Mouse (Mus musculus) forebrain, embryonic 14.5 days (tissue): ENCODE results near the gene Pgbd5. TPM values are rescaled to one million over a fixed set of nuclear protein-coding genes. Genes with fewer than 3 reads are reported as not detected.
A peak's percentile ranks its signal among the peaks of the same experiment; 100 is the strongest.

Experiments used
- ATAC-seq: fragments of 200-750 bp; cut with Nextera tagmentation; 2 replicates; pipeline ENCODE4 v1.8.0; 2017; ENCODE audit warnings: mild to moderate bottlenecking, moderate library complexity
- DNase-seq: peaks from one replicate; pipeline ENCODE4 v3.0.0-alpha.2; 2015; ENCODE audit warnings: low spot score
- H3K27ac ChIP-seq: fragments of 300-500 bp; sonication (generic); 2 replicates; pipeline ENCODE4 v1.5.1; 2014; ENCODE audit warnings: low read depth, mild to moderate bottlenecking, control low read depth, low read length, moderate library complexity
- H3K27me3 ChIP-seq: fragments of 300-500 bp; sonication (generic); replicated peaks from 2 replicates; pipeline ENCODE4 v1.6.1; 2014; ENCODE audit warnings: low read length, control low read depth, mixed read lengths; ENCODE audit not compliant: control insufficient read depth, insufficient read depth
- H3K36me3 ChIP-seq: fragments of 300-500 bp; sonication (generic); 2 replicates; pipeline ENCODE4 v1.6.1; 2014; ENCODE audit warnings: low read length, control low read depth; ENCODE audit not compliant: control insufficient read depth, insufficient read depth
- H3K4me1 ChIP-seq: fragments of 300-500 bp; sonication (generic); 2 replicates; pipeline ENCODE4 v1.6.1; 2014; ENCODE audit warnings: antibody characterized with exemption, low read length, control low read depth; ENCODE audit not compliant: control insufficient read depth, insufficient read depth
- H3K4me2 ChIP-seq: fragments of 300-500 bp; sonication (generic); 2 replicates; pipeline ENCODE4 v1.6.1; 2014; ENCODE audit warnings: mild to moderate bottlenecking, control low read depth, low read length
- H3K4me3 ChIP-seq: fragments of 300-500 bp; sonication (generic); 2 replicates; pipeline ENCODE4 v1.5.1; 2014; ENCODE audit warnings: low read depth, low read length, control low read depth
- H3K9ac ChIP-seq: fragments of 300-500 bp; sonication (generic); 2 replicates; pipeline ENCODE4 v1.6.1; 2014; ENCODE audit warnings: mild to moderate bottlenecking, low read length, control low read depth, moderate library complexity
- H3K9me3 ChIP-seq: fragments of 300-500 bp; sonication (generic); replicated peaks from 2 replicates; pipeline ENCODE4 v1.6.1; 2016; ENCODE audit warnings: low read length, control low read depth, mixed read lengths; ENCODE audit not compliant: control insufficient read depth
- WGBS: fragments of 180-500 bp; shearing (Covaris S2); extraction: QIAGEN DNeasy Blood & Tissue Kit; methylation state at CpG from one replicate; pipeline ENCODE4 v1.1.7; 2014; 5-methylcytosine and 5-hydroxymethylcytosine counted together
- polyA plus RNA-seq: library from polyadenylated mRNA; unstranded; fragments of >200 nt; fragmentation: Nextera tagmentation; extraction: Ambion mirVana; gene quantifications from 2 replicates; pipeline ENCODE4 v1.2.1, GENCODE M21; 2014

Pgbd5 gene
- polyA plus RNA-seq, 1 experiment from 2014 or later: 8.6 TPM

DNA sequence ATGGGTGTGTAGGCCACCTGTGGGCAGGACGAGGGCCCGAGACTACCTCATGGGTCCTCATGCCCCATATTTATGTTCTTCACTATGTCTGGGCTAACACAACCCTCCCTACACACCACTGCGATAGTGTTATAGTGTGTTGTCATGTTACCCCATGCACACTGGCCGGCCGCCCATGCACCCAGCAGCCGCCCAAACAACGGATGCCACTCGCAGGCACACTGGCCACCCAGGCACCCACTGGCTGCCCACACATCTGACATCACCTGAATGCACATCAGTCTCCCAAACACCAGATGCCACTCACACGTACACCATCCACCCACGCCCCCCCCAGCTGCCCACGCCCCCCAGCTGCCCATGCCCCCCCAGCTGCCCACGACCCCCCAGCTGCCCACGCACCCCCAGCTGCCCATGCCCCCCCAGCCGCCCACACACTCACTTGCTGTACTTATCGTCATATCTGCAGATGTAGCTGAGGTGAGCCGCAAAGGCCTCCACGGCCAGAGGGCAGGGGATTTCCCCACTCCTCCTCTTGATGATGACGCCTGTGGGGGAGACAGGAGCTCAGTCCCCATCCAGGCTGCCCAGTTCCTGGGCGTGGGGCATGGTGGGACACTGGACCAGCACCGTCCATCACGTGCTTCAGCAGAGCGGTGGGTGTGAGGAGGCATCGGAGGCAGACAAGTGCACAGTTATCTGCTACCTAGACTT lies 67.9 kb downstream of the Pgbd5 start:
- Histone ChIP-seq H3K9me3 (no peaks in the 10 kb centered on the region), H3K27me3 (no peaks in the 10 kb centered on the region), H3K4me1 (no peaks in the 10 kb centered on the region), H3K27ac (no peak overlapping the region), H3K9ac (no peak overlapping the region), H3K4me3 (no peak overlapping the region), H3K4me2 (no peak overlapping the region), H3K36me3 (peaks cover 4% of the 10 kb centered on the region; the same call in 1 of the 2 replicates)
- ATAC-seq: no peak
- no peak for DNase-seq
- WGBS: 92% methylated on average over 23 of the region's 23 CpGs

DNA sequence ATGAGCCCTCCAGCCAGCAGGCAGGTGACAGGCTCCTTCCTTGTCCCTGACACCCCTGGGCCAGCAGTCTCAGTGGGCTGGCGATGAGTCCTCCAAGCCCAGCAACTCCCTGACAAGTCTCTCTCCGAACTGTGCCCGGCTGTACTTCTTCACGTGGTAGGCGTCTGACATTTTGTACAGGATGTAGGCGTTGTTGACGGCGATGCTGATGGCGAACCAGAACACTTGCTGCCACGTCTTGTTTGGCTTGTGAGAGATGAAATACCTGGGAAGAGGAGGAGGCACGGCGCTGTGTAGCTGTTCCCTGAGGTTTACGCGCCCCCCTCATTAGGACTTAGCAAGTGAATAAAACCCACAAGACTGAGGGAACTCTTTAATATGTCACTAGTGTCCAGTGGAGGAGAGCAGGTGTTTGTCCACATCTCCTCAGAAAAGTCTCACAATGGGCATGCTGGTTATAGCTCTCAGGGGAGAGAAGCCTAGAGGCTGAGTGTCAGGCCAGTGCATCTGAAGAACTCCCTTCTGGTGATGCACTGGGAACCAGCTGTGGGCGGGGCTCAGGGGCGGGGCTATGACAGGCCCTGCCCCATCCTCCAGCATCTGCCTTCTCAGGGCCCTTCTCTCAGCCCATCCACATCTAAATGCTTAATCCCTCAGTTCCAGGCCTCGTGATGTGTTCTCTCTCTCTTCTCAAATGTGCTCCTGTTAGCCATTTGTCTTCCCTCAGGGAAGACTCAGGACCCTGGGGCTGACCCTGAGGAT lies 68.9 kb downstream of the Pgbd5 start:
- ATAC-seq (no peak), DNase-seq (no peak)
- no peak overlapping the region for H3K4me3 ChIP-seq
- H3K4me1 ChIP-seq: no peaks in the 10 kb centered on the region
- no peaks in the 10 kb centered on the region for H3K27me3 ChIP-seq
- no peak overlapping the region for H3K9ac ChIP-seq
- WGBS: 76% methylated on average over 17 of the region's 17 CpGs
- H3K4me2 ChIP-seq: no peak overlapping the region
- H3K9me3 ChIP-seq: no peaks in the 10 kb centered on the region
- peaks cover 4% of the 10 kb centered on the region; the same call in 1 of the 2 replicates for H3K36me3 ChIP-seq
- H3K27ac ChIP-seq: no peak overlapping the region

DNA sequence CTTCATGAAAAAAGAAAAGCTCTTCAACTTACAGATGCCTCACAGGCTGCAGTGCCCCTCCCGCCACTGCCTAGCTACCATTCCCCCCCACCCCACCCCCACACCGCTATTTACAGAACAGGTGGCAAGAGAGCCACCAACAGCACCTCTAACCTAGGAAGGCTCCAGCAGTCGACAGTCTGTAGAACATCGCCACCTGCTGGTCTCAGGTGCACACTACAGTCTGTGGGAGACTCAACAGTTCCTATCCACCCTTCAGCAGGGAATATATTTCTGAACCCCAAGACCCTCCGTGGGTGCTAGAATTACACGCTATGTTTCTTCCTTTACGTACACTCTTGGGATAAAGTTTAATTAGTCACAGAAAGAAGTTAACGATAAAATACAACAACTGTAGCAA lies 71.2 kb downstream of the Pgbd5 start:
- DNase-seq: peak; percentile 87

DNA sequence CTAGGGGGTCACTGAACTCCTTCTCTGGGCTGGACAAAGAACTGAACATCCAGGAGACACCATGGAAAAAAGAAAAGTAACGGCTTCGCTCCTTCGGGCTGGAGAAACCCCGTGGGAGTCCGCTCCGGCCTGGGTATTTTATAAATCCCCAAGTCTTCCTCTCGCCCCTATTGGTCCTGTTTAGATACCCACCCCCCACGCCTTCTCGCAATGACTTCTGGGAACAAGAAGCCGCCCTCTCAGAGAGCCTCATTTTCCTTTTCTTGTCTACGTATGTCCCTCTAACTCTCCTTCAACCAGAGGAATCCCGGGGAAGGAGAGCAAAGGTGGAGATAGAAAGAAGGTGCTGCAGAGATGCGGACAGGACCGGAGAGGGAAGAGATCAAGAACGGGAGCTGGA lies 76.1 kb downstream of the Pgbd5 start:
- 92% methylated on average over 15 of the region's 15 CpGs for WGBS

More for the DNA sequence above, 71.2 kb downstream of the Pgbd5 start:
- H3K36me3 ChIP-seq: peaks cover 4% of the 10 kb centered on the region; the same call in 1 of the 2 replicates
- H3K27ac ChIP-seq: no peak overlapping the region
- no peaks in the 10 kb centered on the region for H3K9me3 ChIP-seq
- no peak overlapping the region for H3K4me3 ChIP-seq
- peak; percentile 73 for ATAC-seq
- no peak overlapping the region for H3K4me2 ChIP-seq
- 18% methylated on average over 8 of the region's 8 CpGs for WGBS
- H3K27me3 ChIP-seq: no peaks in the 10 kb centered on the region
- no peaks in the 10 kb centered on the region for H3K4me1 ChIP-seq
- H3K9ac ChIP-seq: no peak overlapping the region

DNA sequence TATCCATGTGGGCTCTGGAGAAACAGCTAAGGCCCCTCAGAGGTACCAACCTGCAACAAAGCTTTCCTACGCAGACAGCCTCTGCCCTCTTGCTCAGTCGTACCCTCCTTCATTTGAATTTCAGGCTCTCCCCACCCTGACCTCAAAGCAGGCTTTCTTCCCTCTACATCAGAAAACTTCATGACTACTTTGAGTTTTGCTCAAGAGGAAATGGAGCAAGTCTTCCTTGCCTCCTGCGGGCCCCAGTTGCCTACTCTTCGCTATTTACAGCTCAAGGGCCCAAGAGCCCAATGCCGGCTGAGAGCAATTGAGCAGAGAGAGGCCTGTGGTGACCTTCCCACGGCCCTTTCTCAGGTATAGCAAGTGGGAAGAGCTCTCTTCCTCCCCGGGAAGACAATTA lies 76.9 kb downstream of the Pgbd5 start:
- Histone ChIP-seq H3K27ac (no peak overlapping the region), H3K9me3 (no peaks in the 10 kb centered on the region), H3K4me2 (no peak overlapping the region), H3K4me3 (no peak overlapping the region), H3K4me1 (no peaks in the 10 kb centered on the region), H3K36me3 (no peaks in the 10 kb centered on the region), H3K27me3 (no peaks in the 10 kb centered on the region), H3K9ac (no peak overlapping the region)
- ATAC-seq: no peak
- 78% methylated on average over 7 of the region's 7 CpGs for WGBS
- no peak for DNase-seq

More for the DNA sequence above, 76.1 kb downstream of the Pgbd5 start:
- Histone ChIP-seq H3K36me3 (no peaks in the 10 kb centered on the region), H3K27ac (no peak overlapping the region), H3K4me1 (no peaks in the 10 kb centered on the region), H3K9me3 (no peaks in the 10 kb centered on the region), H3K4me2 (no peak overlapping the region), H3K27me3 (no peaks in the 10 kb centered on the region), H3K4me3 (no peak overlapping the region), H3K9ac (no peak overlapping the region)
- DNase-seq: no peak
- no peak for ATAC-seq

DNA sequence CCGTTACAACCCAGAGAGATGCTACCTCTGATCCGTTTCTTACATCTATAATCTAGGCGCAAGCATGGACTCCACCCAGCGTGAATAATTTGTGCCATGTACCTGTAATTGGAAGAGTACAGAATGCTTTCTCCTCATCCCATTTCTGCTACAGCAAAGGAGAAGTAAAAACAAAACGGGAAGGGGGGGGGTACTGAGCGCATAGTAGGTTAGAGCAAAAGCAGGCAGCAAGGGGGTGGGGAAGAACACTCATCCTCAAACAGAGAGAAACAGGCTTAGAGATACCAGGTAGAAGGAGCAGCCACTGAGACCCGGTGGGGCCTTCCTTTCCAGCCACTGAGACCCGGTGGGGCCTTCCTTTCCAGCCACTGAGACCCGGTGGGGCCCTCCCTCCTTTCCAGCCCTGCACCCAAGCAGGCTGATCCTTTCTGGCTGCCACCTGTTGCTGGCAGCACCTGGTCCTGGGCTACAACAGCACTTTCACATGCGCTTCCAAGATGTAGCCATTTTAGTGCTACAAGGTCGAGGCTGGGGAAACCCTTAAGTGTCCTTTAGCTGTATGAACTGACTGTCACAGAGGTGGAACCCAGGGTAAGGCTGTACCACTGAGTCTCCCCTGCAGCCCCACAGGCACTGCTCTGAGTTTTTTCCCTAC lies 77.6 kb downstream of the Pgbd5 start:
- H3K9me3 ChIP-seq: no peaks in the 10 kb centered on the region
- H3K27me3 ChIP-seq: no peaks in the 10 kb centered on the region
- ATAC-seq (no peak), DNase-seq (no peak)
- H3K4me2 ChIP-seq: no peak overlapping the region
- H3K4me3 ChIP-seq: no peak overlapping the region
- no peaks in the 10 kb centered on the region for H3K36me3 ChIP-seq
- H3K9ac ChIP-seq: no peak overlapping the region
- H3K27ac ChIP-seq: no peak overlapping the region
- H3K4me1 ChIP-seq: no peaks in the 10 kb centered on the region
- WGBS: 82% methylated on average over 11 of the region's 11 CpGs

DNA sequence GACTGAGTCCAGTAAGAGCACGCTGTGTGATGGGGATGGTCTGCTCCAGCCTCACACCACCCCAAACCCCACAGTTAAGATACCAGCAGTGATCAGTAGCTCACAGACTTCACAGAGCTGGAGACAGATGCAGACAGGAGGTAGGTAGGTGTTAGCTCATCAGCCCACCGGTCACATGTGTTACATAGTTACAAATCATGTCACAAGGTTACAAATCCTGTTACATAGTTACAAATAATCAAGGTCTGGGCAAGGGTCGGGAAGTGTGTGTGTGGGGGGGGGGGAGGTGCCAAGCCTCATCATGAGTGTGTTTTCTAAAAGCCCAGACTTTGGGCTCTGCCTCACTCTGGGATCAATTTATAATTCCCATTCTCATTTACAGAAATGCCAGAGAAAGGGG lies 78.5 kb downstream of the Pgbd5 start:
- DNase-seq (no peak), ATAC-seq (no peak)
- no peaks in the 10 kb centered on the region for H3K27me3 ChIP-seq
- WGBS: 84% methylated on average over 3 of the region's 3 CpGs
- H3K9me3 ChIP-seq: no peaks in the 10 kb centered on the region
- H3K36me3 ChIP-seq: no peaks in the 10 kb centered on the region
- H3K4me1 ChIP-seq: no peaks in the 10 kb centered on the region
- no peak overlapping the region for H3K4me3 ChIP-seq
- H3K27ac ChIP-seq: no peak overlapping the region
- no peak overlapping the region for H3K4me2 ChIP-seq
- no peak overlapping the region for H3K9ac ChIP-seq

DNA sequence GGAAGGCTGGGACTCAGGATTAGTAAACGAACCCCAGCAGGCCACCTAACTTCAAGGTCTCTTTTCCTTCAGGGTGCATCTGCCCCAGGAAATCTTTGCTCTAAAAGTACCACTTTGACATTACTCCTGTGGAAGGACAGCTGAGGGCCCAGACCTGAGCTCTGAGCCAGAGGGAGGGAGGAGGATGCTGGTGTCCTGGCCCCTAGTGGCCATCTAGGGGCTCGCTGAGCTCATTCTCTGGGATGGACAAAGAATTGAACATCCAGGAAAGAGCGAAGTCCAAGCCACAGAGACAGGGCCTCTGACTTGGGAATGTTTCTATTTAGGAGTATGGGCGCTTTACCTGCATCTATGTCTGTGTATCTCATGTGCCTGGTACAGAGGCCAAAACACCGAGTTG lies 87.8 kb downstream of the Pgbd5 start:
- H3K36me3 ChIP-seq: no peaks in the 10 kb centered on the region
- DNase-seq (no peak), ATAC-seq (no peak)
- no peak overlapping the region for H3K9ac ChIP-seq
- H3K9me3 ChIP-seq: no peaks in the 10 kb centered on the region
- no peaks in the 10 kb centered on the region for H3K4me1 ChIP-seq
- no peak overlapping the region for H3K4me3 ChIP-seq
- no peak overlapping the region for H3K27ac ChIP-seq
- H3K4me2 ChIP-seq: no peak overlapping the region
- 61% methylated on average over 5 of the region's 5 CpGs for WGBS
- no peaks in the 10 kb centered on the region for H3K27me3 ChIP-seq

DNA sequence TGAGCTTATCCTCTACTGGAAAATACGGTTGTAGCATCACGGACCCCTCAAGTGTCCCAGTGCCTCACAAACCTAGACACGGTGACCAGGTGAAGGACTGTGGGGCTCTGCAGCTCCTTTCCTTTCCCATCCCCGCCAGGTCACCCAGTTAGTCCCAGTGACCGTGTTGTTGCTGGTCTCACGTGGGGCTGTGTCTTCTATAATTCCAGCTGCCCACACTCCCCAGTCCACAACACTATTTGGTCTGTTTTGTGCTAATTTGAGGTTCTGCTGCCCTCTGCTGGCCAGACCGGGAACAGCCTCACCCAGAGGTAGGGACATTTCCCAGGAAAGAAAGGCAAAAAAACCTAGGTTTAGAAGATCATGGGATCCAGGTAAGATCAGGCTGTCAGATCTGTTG lies 89.8 kb downstream of the Pgbd5 start:
- Histone ChIP-seq H3K36me3 (peaks cover 12% of the 10 kb centered on the region), H3K27ac (no peak overlapping the region), H3K4me1 (no peaks in the 10 kb centered on the region), H3K27me3 (no peaks in the 10 kb centered on the region), H3K4me3 (no peak overlapping the region), H3K9ac (no peak overlapping the region), H3K4me2 (no peak overlapping the region), H3K9me3 (no peaks in the 10 kb centered on the region)
- peak; percentile 56 for ATAC-seq
- WGBS: 39% methylated on average over 7 of the region's 7 CpGs
- DNase-seq: peak; percentile 83
